Mouse (Mus musculus): ENCODE measurements around the gene Slc27a4.
A peak's percentile ranks its signal among the peaks of the same experiment; 100 is the strongest.

Slc27a4 gene

DNA sequence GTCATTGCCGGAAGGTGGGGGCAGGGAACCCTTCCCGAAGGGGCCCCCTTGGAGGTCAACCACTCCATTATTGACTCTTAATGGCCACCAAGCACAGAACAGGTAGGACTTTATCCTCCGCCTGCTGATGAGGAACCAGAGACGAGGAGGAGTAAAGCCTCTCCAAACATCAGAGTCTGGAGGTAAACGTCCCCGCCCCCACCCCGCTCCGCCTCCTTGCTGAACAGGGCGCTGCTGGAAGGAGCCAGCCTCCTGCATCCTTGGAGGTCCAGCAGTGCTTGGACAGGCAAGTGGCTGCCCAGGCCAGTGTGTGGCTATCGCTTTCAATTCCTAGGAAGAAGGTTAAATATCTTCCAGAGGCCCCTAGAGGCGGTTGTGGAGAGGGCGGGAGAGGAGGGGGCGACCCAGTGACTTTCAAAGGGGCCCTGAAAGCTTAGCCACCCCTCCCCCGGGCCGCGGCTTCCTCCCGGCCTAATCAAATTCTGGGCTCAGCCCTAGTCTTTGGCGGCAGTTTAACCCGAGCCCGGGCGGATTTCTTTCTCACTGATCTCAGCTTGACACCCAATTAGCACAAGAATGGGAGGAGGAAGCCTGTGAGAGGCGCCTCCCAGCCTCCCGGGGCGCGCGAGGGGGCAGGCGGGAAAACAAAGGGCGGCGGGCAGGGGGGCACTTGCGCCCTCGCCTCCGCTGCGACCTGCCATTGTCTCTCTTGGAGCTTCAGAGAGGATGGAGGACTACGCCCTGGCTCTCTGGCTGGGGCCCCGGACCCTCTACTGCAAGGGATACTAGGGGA lies 17.8 kb downstream of the Slc27a4 start, which contains the start of gene Urm1:
Gene Urm1 (plus strand): TSS at position 51 of the 793 bp plus-strand sequence.
- peak; percentile 70 for DNase-seq

DNA sequence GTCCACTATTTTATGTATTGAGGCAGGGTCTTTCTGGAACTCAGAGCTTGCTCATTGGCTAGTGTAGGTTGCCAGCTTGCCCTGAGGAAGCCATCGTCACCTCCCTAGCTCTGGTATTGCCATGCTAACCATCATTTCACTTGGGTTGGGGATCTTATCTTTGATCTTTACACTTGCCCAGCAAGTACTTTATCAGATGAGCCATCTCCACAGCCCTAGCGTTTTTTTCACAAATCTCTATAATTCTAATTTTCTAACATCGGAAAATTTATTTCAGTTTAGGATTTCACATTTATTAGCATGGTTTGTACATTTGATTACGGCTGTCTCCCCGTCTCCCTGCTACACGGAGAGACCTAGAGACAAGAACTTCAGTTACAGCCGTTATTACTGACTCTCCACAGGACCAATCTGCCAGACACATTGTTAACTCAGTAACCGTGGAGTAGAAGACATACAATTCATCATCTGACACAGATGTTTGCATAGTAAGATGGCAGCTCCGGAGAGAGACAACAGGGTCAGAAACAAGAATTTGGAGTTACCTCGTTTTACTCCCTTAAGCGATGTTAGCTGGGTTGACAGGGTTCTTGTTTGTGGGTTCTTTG lies 24.0 kb downstream of the Slc27a4 start:
- no peak for DNase-seq

DNA sequence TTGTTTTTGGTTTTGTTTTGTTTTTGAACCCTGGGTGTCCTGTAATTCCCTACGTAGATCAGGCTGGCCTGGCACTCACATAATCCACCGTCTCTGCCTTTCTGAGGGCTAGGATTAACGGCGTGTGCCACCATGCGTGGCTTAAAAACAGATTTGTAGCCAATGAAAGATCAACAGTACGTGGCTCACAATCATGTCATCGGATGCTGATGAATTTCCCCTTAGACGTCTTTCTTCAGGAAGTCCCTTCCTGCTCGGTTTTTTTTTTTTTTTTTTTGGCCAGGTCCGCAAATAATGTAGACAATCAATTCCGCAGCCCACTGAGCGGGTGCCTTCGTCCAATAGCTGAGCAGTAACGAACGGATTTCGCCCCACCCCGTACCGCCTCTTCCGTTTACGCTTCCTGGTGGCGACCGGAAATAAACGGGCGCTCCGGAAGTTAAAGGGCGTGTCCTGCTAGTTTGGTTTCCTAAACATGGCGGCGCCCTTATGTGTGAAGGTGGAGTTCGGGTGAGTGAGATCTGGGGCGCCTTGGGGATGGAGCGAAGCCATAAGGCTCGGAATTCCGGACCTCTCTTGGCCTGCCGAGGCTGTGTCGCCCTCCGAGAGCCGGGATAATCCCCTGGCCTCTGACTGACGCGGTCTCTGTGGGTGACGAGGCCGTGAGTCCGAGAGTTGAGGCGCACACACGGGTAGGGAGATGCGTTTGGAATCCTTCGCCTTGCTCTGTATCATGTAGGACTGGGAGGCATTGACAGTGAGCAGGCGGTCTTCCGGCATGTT lies 24.7 kb downstream of the Slc27a4 start:
- peak; percentile 96 for DNase-seq

DNA sequence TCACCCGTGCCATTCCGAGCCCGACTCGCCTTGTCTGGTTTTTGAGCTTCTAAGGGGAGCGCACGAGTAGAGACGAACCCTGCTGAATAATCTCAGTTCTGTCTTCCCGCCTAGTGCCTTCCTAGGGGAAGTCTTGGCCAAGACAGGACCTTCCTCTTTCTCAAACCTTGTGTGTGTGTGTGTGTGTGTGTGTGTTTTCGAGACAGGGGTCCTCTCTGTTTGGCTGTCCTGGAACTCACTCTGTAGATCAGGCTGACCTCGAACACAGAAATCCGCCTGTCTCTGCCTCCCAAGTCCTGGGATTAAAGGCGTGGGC lies 25.2 kb downstream of the Slc27a4 start:
- no peak for DNase-seq

DNA sequence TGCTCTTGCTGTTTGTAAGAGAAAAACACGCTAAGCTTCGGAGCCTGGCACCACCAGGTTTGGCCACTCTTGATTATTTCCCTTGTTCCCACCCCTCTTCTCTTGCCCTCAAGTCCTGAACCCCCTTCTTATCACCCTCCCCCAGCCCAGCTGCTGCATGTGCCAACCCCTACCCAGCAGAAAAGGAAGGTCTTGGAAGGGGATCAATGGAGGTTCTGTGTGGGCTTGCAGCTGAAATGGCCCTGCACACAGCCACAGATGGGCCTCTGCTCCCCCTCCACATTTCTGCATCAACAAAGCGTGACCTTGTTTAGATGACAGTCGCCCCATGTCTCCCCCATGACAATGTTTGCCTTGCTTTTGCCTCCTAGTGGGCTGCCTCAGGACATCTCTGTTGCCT lies 28.7 kb downstream of the Slc27a4 start:
- peak; percentile 49 for DNase-seq

DNA sequence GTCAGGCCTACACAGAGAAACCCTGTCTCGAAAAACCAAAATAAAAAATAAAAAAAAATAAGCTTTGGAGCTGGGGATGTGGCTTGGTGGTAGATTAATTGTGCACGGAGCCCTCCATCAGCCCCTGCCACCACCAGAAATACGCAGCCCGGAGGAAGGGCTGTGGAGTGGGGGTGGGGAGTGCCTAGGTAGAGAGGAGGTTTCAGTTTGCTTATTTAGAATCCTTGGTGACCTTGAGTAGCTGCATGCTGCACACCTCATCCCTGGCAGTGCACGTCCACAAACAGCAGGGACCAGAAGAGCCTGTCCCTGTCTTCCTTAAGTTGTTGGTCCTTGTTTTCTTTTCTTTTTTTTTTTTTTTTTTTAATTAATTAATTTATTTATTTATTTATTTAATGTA lies 31.4 kb downstream of the Slc27a4 start:
- no peak for DNase-seq

DNA sequence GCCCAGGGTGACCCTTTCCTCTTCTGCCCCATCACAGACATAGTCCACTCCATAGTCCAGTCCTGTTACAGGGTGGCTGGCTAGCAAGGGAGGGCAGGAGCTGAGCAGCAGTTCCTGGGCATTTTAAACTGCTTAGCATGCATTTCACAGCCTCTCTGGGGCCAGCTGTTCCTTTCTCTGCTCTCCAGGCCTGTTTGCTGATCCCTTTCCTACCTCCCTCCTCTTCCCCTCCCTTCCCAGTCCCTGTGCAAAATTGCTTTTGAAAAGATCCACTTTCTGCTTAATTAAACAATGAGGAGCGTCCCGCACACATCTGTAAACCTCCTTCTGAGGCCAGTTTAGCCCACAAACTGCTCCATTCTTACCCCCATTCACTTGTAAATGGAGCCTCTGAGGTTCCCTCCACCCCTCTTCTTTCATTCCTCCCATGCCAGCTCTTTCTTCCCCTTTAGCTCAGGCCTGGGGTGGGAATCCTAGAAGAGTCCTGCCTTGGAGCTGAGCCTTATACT lies 33.0 kb downstream of the Slc27a4 start:
- DNase-seq = no peak

DNA sequence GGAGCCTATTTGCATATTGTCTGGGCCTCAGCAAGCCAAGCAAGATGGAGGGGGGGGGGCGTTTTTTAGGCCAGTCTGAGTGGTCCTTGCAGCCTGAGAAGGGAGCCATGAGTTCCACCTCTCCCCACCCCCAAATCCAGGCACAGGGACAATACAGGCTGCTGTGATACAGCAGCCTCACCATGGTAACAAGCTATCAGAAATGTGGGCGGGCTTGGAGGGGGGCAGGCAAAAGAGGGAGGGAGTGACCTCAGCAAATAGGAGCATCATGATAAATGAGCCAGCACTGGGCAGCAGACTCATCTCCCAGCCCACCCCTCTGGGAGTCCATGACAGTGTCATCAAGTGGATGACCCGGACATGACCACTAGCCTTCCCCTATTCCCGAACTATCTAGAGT lies 37.0 kb downstream of the Slc27a4 start:
- DNase-seq = no peak

DNA sequence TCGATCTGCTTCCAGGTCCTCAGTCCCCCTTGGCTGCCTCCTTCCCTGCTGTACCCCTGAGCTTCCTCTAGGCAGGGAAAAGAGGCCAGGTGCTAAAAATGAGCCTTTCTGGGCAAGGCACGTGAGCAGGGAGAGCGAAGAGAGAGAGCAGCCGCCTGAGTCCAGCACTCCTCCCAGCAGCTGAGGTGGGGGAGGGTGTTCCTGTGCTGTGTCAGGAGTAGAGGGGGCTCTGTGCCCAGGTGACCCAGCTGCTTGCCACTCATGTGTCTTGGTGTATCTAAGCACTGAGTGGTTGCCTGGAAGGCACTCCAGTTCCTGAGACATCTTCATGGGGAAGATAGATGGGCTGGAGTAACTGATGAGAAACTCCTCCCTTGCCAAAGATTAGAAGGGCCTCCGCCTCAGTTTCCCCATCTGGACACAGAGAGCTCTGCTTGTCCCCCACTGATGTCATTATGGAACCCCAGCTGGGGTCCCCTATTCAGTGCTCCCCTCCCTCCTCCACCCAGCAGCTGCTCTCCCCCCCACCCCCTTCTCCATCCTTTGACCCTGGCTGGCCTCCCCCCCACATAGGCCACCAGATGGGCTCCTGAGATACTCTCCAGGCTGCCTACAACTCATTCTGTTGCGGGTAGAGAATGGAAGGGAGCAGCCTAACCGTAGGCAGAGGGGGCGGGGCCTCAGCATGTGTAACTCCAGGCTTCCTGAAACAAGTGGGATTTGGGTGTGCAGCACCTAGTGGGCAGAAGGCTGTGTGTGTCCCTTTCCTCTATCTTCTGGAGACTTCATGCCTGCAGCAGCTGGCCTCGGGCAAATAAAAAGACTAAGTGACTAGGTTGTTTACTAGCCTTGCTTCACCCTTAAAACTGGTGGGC lies 41.0 kb downstream of the Slc27a4 start:
- DNase-seq = no peak

DNA sequence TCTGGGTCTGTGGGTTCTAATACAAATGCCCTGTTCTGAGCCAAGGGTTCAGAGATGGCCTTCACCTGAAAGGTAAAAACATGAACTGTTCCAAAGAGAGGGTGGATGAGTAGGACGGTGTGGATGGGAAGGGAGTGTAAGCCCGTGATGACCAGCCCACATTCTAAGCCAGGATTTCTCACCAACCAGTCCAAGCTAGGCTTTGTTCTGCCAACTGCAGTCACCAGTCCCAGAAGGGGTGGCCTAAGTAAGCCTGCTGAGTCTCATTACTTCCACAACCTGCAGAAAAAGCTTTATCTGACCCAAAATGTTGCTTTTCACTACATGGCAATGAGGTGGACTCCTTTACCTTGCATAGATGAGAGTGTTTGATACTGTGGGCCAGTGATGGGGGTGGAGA lies 41.7 kb downstream of the Slc27a4 start:
- no peak for DNase-seq

DNA sequence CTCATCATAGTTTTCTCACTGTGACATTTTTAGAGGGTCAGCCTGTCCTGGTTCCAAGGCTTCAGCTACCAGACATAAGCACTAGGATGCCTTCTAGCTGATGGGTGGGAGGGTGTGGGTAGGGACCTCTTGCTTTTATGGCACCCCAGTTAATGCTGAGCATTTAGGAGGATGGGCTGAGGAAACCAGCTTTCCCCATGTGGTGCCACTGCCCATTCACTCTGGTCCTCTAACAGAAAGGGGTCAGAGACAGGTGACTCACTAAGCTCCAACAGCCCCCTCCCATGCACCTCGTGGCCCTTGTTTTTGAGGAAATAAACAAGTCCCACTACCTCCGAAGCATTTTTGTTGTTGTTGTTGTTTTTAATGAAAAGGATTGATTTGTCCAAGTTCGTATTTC lies 42.2 kb downstream of the Slc27a4 start:
- DNase-seq = no peak

DNA sequence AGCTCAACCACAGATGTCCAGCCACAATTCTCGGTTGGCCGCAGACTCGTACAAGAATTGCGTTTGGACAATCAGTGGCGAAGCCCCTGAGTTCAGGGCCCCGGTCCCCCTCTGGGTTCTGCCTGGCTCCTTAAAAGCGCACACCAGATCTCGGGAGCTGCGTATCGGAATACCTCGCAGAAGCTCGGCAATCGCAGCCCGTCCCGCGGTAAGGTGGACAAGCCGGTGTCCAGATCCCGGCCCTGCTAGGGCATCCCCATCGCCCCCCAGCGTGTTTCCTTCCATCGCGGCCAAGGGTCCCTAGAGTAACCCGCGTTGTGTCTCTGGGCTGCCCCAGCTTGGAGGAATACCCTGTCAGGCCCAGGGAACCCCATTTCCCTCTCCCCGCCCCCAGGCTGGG lies 43.2 kb downstream of the Slc27a4 start:
- DNase-seq = no peak

DNA sequence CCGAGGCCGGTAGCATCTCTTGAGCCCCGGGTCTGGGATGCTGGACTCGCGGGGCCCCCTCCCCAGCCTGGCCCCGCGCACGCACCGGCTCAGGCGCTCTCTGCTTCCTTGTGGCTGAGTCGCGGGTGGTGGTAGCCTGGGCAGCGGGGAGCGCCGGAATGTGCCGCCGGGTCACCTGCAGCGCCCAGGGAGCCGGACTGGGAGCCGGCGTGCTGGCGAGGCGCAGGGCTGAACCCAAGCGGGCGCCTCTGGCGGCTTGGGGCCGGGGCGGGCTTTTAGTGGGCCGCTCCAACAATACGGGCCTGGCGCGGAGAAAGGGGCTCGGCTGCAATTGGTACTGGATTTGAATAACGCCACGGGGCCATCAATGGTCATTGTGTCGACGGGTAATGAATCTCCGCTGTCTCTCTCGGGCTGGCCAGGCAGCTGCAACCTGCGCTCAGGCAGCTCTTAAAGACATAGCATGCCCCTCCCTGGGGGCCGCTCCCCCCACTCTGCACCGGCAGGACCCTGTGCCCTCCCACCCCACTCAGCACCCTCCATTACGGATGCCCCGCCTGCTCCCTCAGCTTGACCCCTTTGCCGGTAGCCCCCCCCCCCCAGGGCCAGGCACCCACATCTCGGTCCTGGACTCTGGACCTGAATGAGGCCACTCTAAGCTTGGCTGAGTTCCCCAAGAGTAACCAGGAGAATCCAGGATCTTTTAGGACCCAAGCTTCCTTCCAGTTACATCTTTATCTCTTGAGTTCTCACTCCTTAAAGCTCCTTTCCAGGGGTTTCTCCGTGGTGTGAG lies 43.8 kb downstream of the Slc27a4 start:
- no peak for DNase-seq

DNA sequence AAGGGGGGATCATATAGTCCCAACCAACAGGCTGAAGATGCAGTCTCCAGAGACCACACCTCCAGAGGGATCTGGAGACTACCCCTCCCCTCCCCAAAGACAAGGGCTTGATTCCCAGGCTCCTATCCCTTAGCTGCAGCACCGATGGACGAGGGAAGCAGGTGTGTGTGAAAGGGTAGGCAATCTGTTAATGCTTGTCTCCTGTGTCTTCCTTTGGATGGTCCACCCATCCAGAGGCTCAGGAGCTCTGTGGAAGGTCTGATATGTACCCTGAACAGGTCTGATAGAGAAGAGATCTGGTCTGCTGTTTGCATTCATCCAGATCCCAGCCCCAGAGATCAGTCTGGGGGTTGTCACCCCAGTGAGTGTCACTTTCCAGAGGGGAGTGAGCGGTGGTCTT lies 44.5 kb downstream of the Slc27a4 start:
- no peak for DNase-seq

DNA sequence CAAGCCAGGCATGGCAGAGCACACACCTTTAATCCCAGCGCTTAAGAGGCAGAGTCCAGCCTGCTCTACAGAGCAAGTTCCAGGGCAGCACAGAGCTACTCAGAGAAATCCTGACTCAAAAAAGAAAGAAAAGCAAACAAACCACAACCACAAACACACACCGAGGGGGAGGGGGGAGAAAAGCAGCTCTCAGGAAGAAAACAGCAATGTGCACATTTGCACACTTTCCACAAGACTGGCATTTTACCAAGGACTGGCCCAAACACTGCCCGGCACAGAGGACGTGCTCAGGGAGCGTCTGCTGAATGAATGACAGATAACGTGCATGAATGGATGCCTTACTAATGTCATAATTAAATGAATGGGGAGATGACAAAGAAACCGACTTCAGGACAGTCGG lies 46.6 kb downstream of the Slc27a4 start:
- no peak for DNase-seq

DNA sequence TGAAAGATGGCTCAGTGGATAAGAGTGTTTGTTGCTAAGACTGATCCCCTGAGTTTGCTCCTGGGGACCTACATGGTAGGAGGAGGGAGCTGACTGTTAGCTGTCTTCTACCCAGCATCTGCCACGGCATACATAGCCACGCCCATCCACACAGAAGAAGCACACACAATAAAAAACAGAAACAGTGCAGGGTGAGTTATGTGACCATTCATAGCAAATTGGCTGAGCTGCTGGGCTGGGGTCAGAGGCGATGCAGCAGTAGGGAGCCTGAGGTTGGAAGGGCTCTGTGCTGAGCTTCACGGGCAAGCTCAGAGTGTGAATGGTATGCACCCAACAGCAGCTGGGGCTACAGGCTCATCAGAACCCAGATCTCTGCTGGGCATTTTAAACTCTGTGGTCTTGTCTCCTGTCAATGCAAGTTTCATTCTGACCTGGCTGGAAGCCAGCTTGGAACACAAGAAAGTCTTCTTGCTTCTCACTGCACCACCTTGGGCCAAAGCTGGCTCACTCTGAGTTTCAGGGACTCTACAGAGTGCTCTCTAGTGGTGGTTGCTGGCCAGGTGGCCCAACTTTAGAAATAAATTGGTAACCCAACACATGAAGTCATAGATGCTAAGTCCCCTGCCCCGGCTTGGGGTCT lies 47.5 kb downstream of the Slc27a4 start:
- DNase-seq = no peak

DNA sequence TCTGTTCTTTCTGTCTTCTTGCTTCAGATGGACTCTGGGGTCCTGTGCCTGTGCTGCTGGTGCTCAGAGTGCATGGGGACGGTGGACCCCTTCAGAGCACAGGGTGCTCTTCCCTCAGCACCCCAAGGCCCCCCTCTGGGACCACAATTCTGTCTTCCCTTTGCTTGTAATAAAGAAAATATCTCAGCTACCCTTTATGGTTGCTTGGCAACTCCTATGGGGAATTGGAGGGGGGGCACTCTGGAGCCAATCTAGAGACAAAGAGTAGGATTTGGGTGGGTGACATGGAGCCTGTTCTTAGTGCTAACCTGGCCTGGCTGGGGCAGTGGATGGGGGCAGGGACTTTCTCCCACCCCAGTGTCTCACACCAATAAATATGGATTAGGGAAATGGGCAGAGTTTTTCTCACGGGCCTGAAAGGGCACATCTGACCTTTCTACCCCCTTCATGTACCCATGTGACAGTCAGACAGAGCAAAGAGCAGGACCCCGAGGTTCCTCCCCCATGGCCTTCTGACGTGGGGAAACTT lies 50.6 kb downstream of the Slc27a4 start:
- no peak for DNase-seq

DNA sequence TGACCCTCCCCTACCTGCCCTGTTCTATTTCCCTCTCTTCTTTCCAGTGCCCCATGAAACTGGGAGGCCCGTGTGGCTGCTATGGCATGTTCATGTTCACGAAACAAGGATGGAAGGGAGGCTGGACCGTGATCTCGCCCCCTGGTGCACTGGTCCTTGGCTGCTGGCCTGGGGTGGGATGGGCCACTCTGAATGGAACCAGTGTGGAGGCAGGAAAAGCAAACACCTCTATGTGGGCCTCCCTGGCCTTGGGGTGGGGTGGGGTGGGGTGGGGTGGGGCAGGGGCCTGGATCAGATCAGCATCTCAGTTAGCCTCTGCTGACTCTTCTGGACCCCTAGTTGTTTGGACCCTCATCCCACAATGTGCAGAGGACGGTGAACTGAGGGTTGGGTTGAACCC lies 51.3 kb downstream of the Slc27a4 start:
- no peak for DNase-seq

DNA sequence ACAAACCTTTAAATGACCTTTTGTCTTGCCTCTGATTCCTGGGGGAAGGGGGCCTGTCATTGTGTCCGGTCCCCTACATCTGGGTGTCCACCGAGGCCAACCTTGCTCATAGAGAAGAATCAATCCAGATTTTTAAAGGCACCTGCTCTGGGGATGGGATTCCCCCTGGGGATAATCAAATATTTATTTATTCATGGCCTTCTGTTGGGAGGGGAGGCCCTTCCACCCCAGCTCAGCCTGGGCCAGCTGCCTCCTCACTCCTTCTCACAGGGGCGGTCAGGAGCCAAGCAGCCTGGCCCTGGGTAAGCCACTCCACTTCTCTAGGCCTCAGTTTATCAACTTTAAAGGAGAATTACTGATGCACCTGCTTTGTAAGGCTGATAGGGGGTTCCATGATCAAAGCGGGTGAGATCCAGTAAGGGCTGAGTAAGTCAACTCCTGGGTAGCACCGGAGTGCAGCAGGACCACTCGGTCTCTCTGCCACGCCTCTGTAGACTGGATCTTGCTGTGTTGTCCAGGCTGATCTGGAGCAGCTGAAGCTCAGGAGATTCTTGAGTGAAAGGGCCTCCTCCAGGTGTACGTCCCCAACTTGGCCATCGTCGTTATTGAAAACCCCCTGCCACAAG lies 53.3 kb downstream of the Slc27a4 start:
- DNase-seq = no peak

DNA sequence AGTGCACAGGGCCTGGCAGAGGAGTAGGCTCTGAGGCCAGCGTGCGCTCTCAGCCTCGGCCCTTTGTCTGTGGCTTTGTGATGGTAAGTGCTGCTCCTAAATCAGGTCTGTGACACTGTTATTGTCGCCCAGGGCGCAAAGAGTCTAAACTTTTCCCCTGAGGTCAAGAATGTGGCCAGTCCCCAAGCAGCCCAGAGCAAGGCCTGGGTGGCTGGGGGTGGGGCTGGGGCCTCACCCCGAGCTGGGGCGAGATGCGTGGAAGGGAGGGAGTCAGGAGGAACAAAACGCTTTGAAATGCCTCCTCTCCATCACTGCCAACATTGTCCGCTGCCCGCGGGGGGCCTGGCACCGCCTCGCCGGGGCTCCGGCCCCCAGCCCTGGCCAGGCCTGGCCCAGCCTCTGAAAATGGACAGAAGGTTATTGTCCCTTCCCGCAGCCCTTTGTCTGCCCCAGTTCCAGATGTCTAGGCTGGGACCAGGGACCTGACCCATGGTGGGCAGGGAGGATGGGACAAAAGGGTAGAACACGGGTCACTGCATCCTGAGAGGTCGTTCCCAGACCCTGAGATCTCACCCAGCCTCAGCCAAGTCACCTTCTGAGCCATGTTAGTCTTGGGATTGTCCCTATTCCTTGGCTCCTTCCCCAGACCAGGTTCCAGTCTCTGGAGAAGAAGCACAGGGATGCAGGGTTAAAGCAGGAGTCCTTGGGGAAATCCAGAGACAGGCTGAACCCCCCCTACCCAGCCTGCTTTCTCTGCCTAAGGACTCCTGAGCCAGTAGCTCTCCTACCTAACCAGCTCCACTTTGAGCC lies 54.2 kb downstream of the Slc27a4 start:
- DNase-seq = peak; percentile 48
